Mouse (Mus musculus) cerebellum, postnatal 4 days (tissue): Measurements from ENCODE around the gene Ppp2r1b.

ENCODE experiments used
- DNase-seq, 2 experiments: peaks; one replicate each; pipeline ENCODE4 v3.0.0; 2022; ENCODE audit warnings: low spot score in 2 of 2, mixed read lengths in 1 of 2

The Ppp2r1b gene

DNA sequence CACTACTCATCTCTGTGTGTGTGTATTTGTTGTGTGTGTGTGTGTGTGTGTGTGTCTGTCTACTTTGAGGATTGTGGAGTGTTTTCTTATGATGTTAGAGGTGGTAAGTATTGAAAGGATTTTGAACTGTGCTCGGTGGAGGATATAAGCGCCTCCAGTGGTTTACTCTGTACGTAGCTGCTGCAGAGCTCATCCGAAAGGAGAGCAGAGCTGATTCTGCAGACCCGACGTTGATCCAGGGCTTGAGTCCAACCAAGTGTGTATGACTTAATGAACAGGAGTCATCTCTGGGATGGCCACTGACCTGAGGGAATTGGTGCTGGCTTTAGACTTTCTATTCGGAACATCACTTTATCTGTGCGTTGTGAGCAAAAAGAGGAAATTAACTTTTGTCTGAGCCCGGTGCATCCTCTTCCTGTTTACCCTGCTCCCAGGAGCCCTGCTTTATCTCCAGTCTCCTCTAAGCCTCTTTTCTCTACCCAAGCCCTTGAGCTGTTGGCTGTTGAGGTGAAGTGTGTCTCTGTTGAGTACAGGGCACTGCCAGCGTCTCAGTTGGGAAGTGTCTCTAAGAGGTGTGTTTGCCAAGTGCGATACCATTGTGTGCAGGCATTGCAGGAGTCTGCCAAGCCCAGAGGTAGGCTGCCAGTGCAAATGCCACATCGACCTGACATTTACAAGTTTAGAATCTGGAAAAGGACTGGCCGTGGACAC lies 3.9 kb upstream of the Ppp2r1b start:
- no peak for DNase-seq

DNA sequence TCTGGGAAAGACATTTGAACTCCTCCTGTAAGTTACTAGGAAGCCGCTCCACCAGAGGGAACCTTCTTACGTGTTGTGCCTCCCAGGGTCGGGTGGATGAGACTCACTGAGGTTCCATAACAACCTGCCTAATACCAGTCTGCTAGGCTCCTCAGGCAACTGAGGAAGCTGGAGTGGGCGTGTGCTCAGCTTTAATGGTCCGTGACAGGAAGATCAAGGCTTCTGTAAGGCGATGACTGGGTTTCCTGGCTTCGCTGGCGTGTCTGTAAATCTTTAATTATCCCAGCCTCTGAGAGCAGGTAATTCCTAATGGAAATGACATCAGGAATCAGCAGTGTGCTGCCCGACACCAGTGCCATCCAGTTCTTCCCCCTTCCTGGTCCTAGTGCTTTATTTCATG lies 446 bp downstream of the Ppp2r1b start:
- no peak for DNase-seq

DNA sequence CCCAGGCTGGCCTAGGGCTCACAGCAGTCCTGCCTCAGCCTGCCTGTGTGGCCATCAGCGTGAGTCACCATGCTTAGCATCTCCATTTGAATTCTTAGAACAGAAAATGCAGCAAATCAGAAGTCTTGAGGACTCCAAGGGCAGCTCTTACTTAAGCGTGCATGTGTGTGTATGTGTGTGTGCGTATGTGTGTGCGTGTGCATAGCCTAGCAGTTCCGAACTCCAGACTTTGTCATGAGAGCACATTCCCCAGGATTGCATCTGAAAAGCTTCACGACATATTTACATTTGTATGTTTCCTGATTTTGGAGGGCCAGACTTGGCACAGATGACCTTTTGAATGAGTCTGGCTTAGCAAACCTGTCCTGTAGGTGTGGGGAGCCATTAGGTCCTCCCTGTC lies 2.0 kb downstream of the Ppp2r1b start:
- no peak for DNase-seq

DNA sequence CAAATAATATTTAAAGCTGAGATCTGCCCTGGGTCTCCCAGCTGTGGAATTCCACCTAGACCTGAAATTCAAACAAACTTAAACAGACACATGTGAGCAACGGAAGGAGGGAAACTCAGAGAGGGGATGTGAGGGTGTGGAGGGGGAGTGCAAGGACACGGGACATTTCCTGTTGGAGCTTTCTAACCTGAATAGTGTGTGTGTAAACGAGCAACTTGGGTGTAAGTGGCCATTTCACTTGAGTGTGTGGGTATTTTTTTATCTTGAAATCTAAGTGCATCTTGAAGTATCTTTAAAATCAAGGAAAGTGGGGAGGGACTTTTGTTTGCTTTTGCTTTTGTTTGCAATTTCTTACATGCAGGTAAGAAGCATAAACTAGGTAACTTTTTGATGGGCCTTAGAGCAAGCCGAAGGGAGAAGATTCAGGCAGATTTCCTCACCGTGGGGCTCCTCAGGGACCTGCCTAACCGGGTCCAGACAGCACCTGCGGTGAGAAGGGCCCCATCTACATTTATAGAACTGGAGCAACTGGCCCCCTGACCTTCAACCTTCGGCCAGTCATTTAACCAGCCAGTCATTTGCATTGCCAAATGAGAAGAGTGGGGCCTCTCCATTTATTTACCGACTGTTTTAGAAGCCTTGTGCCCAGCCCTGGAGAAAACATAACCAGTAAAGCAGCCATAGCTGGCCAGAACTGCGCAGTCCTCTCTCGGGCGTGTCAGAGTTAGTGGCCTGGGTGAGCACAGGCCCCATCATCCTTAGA lies 2.7 kb downstream of the Ppp2r1b start:
- no peak for DNase-seq

DNA sequence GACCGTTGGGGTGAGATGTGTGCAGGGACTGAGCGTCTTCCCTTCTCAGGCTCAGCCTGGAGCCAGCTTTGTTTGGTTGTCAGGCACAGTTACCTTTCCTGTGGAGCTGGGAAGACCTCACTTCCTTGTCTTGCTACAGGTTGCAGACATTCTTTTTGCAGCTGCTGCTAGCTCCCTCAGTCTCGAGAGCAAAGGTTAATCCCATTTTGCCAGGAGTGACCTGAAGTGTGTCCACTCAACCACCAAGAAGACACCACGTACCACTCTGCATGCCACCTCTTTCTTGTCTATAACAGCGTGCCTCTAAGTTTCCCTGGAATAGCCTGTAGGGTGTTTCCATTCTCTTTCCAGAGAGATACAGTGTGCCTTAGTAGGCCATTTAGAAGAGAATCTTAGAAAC lies 3.7 kb downstream of the Ppp2r1b start:
- no peak for DNase-seq

DNA sequence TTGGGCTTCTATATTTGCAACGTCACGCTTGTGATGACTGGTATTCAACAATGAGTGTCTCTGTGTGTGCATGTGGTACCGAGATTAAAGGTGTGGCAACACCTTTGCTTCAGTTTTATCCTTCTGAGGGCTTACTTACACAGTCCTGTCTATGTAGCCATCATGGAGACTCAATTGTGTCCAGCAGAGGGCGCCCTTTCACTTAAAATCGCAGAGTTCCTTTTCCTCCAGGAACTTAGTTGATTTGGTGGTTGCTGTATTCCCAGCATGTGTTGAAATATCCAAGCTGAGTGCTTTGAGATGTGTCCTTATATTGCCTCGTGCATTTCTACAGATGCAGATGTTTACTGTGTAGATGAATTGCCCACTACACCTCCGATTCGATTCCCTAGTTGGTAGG lies 4.1 kb downstream of the Ppp2r1b start:
- DNase-seq: peak; percentile 92 to 93

DNA sequence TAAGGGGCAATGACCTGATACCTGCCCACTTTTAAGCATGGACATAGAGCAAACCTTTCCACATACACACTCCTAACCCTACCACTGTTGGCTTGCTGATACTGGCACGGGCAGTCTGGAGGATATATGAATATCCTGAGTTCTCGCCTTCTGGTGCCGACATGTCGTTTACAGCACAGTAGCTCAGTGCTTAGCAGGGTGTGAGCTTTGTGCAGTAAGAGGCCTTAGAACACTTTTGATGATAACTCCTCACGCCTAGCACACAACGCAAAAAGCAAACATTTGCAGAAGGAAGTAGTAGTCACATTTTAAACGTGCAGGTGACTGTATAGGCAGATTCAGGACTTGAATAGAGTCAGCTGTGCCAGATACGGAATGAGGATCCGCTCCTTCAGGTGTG lies 4.7 kb downstream of the Ppp2r1b start:
- DNase-seq: no peak

DNA sequence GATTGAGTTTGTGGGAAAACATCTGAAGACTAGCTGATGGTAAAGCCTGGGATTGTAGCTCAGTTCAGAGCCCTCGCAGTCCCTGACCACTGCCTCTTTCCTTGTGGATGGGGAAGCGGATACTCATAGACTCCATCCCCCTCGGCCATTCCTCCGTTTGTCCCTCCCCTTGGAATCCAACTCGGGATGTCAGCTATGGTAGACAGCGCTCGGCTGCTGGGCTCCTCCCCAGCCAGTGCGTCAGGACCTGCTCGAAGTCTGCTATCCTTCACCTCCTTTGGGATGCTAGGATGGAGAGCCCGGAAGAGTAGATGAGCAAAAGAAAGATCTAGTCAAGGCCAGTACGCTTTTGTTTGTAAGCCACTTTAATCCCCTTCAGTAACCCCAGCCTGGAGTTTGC lies 5.2 kb downstream of the Ppp2r1b start:
- no peak for DNase-seq

DNA sequence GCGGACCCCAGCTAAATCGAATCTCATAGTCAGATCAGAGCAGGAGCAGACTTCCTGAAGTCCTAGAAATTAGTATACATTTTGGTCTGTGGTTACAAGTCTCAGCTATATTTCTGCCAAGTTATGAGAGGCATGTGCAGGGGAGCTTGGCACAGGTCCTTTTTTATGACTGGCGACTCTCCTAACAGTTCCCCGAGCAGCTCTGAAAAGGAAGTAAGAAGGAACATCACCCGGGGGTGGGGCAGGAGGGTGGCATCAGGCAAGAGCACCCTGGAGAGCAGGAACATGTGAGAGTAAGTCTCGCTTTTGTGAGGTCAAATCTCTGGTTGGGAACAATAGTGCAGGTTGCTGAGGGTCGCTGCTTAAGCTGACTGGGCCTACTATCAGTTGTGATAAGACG lies 5.6 kb downstream of the Ppp2r1b start:
- DNase-seq: no peak

DNA sequence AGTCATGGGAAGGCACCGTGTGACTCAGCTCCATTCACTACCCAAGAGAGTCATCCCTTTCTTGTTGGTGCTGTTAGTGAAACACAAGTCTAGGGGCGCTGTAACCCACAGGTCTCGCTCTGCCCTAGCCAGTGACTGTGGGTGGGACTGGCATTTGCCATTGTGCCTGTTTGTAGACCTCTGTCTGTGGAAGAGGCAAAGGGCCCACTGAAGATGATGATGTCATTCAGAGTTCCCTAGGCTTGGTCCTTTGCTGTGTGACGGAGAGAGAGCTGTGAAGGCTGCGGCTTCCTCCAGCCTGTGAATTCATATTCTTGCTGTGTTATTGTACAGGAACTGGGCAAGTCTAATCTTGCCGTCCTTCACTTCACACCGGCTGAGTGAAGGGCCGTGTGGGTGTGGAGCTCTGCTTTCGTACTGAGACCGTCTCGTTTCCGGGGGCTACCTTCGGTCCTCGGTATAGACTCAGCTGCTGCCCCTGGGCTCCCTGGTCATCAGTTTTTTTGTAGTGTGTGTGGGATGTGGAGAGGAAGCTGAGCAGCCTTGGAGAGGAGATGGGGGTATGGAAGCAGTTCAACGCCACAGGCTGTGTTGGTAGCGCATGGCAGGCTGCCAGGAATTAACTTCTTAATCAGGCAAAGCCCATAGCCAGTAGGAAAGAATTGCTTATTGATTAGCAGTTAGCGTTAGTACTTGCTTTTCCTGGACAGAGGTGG lies 7.7 kb downstream of the Ppp2r1b start:
- DNase-seq: peak in 1 of 2 experiments; percentile 35

DNA sequence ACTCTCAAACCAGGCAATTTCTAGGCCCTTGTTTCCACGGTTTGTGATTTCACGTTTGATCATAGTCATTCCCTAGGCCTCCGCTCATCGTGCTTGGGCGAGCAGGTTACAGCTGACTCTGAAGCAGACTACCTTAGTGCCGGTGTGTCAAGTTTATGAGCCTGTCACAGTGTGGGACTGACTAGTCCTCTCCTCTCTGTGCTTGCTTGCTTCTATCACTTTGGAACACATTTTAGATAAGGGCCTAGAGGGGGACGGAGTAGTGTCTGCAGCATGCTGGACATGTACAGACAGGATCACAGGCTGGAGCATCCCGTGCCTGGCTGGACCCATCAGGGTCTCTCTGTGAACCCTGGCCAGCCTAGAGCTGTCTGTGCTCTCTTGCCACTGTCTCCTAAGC lies 9.3 kb downstream of the Ppp2r1b start:
- no peak for DNase-seq

DNA sequence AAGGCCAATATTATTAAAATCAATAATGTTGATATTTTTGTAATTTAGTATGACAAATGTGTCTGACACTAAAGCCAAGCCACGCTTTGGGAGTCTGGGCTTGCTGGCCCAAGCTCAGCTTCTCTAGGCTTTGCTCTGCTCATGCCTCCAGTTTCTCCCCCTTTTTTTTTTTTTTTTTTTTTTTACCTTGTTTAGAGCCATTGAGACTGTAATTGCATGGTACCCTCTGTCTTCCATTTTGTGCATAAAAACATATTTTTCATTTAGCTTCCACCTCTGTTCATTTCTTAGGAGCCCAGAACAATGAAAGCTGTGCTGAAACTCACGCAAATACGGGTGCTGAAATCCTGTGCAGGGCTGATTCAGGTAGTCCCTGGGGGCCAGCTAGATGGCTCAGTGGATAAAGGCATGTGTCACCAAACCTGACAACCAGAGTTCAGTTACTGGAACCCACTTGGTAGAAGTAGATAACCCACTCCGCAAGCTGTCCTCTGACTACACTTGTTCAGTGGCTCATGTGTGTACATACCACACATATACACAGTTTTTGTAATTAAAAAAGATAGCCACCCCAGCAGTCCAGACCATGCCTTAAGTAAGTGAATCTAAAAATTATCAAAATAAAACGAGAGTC lies 10.1 kb downstream of the Ppp2r1b start:
- no peak for DNase-seq

DNA sequence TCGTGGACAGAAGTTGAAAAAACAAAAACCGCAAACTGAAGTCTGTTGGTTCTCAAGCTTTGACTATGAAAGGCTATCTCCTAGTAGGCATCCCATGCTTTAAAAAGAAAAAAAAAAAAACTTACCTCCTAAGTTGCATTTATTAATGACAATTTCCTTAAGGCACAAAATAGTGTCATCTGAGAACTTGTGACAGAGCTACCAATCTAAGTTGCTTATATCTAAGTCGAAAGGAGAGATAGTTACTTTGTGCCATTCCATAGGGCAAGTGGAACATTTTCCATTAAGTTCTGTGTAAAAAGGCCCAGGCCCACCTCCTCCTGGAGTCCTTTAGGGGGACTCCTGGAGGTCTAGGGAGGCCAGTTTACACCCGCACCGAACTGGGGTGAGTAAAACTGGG lies 10.7 kb downstream of the Ppp2r1b start:
- no peak for DNase-seq

DNA sequence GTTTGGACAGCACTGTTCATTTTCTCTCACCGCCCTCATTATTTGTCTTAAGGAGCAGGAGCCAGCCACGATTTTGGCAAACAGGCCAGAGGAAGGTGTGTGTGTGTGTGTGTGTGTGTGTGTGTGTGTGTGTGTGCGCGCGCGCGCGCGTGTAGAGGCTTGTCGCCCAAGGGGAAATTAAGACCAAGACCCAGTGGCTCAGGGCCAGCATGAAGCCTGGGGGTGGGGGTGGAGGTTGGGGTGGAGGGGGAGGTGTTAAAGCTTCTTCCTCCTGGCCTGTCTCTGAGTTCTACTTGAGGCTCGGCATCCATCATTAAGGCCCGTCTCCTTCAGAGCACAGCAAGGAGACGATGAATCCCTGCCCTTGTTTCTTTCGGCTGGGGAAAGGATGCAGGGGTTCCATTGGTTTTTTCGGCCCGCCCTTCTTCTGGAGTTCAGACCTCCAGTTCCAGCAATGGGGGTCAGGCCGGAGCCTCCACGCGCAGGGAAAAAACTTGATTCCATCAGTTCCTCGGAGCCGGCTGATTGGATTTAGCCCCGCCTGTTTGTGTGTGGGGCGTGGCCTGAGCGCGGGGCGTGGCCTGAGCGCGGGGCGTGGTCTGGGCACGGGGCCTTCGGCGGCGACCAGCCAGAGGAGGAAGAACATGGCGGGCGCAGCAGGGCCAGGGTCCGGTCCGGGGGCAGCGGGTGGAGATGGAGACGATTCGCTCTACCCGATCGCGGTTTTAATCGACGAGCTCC lies 11.4 kb downstream of the Ppp2r1b start:
- peak; percentile 90 to 94 for DNase-seq

DNA sequence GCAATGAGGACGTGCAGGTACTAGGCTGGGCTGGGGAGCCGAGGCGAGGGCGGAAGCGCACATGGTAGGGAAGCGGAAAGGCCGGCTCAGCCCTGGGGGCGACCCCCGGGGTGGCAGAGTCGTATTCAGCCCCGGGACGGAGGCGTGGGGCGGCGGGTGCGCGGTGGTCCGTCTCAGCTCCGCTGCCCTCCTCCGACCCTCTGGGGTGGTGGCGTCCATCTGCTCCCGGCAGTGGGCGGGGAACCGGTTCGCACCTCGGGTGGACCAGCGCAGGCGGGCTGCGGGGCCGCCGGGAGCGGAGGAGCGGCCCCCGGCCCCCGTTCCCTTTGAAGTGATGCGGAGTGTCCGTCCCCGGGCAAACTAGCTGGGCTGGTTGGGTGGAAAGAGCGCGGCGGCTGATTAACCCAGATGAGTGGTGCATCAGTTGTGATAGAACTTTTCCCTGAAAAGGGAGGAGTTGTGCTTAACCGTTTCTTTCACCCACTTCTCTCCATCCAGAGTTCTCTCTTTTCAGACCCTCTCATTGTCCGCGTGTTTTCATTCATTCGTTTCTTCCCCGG lies 12.1 kb downstream of the Ppp2r1b start:
- no peak for DNase-seq

DNA sequence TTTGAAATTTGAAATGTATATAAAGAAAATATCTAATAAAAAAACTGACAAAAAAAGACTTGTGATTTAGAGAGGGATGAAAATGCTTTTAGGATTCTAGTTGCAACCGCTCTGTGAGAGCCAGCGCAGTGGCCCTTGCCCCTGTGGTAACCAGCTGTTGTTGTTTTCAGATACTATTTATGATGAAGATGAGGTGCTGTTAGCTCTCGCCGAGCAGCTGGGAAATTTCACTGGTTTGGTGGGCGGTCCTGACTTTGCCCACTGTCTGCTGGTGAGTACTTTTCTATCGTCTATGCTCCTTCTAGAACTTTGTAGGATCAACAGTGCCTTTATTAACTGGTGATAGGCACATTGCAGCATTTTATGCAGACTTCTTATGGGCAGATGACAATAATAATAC lies 13.6 kb downstream of the Ppp2r1b start:
- DNase-seq: no peak

DNA sequence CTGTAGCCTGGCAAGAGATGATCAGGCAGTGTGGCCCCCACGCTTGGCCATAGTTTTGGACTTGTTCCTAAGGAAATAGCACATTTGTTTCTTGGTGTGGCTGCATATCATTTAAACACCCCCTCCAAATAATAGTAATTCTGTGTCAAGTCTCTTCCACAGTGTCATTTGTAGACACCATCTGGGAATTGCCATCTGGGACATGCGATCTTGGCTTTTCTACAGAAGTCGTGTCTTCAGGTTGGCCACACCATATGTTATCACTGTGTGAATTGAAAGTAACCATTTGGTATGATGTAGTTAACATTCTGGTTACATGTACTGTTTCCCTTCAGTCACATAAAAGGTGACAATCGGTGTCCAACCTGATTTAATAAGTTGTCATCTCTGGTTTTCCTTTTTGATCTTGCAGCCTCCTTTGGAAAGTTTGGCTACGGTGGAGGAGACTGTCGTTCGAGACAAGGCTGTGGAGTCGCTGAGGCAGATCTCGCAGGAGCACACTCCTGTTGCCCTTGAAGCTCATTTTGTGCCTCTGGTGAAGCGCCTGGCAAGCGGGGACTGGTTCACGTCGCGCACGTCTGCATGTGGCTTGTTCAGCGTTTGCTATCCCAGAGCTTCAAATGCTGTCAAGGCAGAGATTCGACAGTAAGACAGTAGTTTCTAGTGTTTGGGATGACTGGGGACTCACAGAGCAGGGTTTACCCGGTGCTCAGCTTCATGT lies 16.2 kb downstream of the Ppp2r1b start:
- no peak for DNase-seq

DNA sequence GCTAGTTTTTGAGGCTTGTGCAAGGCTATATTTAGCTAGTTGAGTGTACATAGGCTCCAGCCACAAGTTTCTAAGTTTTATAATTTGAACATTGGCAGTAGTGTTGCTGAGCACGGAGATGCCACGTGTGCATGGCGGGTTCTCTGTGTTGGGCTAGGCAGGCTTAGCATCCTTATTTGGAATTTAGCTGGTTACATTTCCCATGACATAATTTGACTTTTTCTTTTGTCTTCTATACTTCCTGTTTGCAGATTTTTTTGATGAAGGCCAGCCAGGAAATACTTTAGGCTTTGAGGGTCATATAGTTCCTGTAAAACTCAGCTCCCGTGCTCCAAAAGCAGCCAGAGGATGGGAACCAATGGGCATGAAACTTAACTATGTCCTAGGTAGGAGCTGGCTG lies 18.7 kb downstream of the Ppp2r1b start:
- DNase-seq: no peak

DNA sequence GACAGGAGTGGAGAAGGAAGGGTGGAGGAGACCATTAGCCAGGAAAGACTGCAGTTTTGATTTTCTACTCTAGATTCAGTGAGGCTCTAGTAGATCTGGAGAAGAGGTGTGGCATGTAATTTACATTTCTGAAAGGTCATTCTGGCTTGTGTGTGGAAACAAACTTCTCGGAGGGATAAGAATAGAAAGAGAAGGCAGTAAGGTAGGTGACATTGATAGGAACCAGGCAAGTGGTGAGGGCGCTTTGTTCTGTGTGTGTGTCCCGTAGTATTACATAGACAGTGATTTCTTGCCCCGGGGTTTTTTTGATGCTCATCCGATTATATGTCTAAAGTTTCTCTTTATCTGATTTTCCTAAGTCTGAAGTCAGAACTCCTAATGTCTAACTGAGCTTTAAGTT lies 19.8 kb downstream of the Ppp2r1b start:
- DNase-seq: no peak

DNA sequence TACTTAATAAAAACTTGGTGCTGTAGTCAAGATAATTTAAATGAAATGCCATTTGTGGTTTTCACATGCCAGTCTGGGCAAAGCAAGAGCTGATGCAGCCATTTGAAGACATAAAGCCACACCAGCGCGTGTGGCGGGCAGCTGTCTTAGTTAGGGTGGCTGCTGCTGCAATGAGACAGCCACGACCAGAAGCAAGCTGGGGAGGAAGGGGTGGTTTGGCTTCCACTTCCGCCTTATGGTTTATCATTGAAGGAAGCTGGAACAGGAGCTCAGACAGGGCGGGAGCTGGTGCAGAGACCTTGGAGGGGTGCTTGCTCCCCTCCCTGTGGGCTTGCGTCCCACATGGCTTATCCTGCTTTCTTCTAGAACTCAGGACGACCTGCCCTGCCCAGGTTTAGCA lies 20.7 kb downstream of the Ppp2r1b start:
- DNase-seq: no peak

DNA sequence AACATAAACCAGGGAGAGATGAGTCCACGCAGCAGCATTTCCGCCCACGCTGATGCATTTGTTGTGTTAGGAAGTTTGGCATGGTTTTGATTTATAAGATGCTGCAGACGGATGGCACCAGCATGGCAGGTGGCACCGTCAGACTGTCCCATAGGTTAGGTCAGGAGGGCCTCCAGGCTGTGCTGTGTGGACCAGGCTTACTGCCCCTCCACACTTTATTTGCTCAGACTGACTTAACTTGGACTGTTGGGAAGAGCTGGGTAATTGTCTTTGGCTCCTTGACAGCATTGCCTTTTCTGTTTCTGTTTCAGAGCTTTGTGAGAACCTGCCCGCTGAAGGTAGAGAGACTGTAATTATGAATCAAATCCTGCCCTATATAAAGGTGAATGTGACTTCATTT lies 21.9 kb downstream of the Ppp2r1b start:
- no peak for DNase-seq
